Mouse (Mus musculus): ENCODE measurements around the gene BC049715. TPM values are rescaled to one million over a fixed set of nuclear protein-coding genes. Genes with fewer than 3 reads are reported as not detected.
"Not testable (repeated sequence)": the region's sequence is repeated elsewhere in the genome, so short reads cannot be mapped to it uniquely, and the experiment has no call there.

Gene BC049715
- polyA plus RNA-seq, 1 experiment from 2014 or later, result 1.6 TPM

DNA sequence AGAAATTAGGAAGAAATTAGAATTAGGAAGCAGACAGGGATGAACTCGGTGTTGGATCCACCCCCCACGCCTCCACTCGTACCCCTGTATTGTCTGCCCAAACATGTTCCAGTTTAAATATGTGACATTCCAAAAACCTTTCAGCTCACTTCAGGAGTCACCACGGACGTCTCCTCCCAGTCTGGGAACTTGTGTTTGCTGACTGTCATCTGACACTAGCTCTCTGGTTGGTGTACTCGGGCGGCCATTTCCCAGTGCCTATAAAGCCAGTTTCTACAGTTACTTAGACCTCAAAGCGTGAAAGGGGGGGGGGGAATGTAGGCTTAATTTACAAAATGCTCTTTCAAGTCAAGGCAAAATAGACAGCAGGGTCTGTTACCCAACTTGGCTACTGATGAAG, 54.3 kb downstream of the BC049715 start:
- Histone ChIP-seq H3K36me3 (ENCODE audit: inconsistent target) (no peaks in the 10 kb centered on the region), H3K27ac (no peak overlapping the region), H3K4me3 (ENCODE audit: inconsistent target) (no peak overlapping the region), H3K79me2 (ENCODE audit: inconsistent target) (no peaks in the 10 kb centered on the region)
- 96% methylated on average over 8 of the region's 8 CpGs for WGBS (ENCODE audit: missing documents)

DNA sequence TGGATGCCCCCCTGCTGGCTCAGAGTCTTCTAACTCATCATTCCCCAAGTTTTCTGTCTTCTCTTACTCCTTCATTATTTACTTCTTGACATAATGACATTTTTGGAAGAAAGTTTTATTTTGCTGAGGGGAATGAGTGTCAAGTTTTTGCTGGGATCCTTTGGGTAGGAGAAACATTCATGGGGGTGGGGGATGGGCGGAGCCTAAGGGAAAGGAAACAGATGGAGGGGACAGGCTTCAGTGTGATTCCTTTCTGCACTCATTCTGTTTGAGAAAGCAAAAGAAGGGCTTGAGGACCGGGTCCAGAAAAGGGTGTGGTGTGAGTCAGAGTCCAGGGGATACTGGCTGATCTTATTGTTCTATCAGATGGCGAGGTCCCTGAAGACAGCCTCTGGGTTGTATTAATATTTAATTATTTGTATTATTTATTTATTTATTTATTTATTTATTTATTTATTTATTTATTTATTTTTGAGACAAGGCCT, 56.0 kb downstream of the BC049715 start:
- Histone ChIP-seq H3K4me3 (ENCODE audit: inconsistent target) (no peak overlapping the region), H3K79me2 (ENCODE audit: inconsistent target) (no peaks in the 10 kb centered on the region), H3K27ac (no peak overlapping the region), H3K36me3 (ENCODE audit: inconsistent target) (no peaks in the 10 kb centered on the region)
- WGBS (ENCODE audit: missing documents), result 72% methylated on average over 3 of the region's 3 CpGs

DNA sequence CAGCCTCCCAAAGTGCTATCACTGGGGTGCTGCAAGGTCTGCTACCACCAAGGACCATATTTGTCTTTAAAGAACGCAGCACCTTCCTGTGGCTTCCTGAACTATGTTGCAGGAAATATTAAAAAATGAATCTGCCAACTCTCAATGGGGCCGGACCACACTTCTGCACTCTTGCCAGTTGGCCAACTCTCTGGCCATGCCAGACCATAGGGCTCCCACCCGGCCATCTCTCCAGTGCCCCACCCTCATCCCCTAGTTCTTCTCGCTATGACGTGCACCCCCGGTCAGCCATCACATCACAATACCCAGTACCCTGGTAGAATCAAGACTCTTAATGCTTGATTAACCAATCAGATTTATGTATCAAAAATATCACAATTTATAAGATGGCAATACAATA, 56.5 kb downstream of the BC049715 start:
- Histone ChIP-seq H3K36me3 (ENCODE audit: inconsistent target) (no peaks in the 10 kb centered on the region), H3K4me3 (ENCODE audit: inconsistent target) (no peak overlapping the region), H3K79me2 (ENCODE audit: inconsistent target) (no peaks in the 10 kb centered on the region), H3K27ac (no peak overlapping the region)
- 80% methylated on average over 6 of the region's 6 CpGs for WGBS (ENCODE audit: missing documents)

DNA sequence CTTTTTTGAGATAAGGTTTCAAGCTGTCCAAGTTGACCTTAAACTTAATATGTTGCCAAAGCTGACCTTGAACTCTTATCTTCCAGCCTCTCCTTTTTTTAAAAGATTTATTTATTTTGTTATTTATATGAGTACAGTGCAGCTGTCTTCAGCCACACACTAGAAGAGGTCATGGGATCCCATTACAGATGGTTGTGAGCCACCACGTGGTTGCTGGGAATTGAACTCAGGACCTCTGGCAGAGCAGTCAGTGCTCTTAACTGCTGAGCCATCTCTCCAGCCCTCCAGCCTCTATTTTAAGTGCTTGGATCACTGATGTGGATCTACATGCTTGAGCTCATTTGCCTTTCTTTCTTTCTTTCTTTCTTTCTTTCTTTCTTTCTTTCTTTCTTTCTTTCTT, 57.3 kb downstream of the BC049715 start:
- H3K36me3 ChIP-seq (ENCODE audit: inconsistent target); H3K4me3 ChIP-seq (ENCODE audit: inconsistent target); H3K27ac ChIP-seq; H3K79me2 ChIP-seq (ENCODE audit: inconsistent target): not testable (repeated sequence)
- WGBS (ENCODE audit: missing documents), result no CpG with 5 or more reads among the region's 1 CpGs

DNA sequence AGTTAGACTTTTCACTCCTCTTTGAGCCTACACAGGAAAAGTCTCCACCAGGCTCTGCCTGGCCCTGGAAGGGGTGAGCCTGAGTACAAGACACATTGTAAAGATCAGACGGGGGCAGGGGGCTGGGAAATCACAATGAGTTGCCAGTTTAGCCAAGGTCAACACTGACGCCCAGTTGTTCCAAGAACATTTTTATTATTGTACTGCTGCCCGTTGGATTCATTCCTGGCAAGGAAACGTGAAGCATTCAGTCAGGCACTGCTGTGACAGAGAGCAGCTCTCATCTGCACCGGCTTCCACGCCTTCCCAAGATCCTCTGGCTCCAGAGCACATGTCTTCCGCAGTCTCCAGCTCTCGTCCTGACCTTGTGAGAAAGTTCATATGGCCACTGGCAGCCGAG, 60.4 kb downstream of the BC049715 start:
- Histone ChIP-seq H3K27ac (no peak overlapping the region), H3K36me3 (ENCODE audit: inconsistent target) (no peaks in the 10 kb centered on the region), H3K79me2 (ENCODE audit: inconsistent target) (no peaks in the 10 kb centered on the region), H3K4me3 (ENCODE audit: inconsistent target) (no peak overlapping the region)
- WGBS (ENCODE audit: missing documents), result 91% methylated on average over 9 of the region's 9 CpGs

DNA sequence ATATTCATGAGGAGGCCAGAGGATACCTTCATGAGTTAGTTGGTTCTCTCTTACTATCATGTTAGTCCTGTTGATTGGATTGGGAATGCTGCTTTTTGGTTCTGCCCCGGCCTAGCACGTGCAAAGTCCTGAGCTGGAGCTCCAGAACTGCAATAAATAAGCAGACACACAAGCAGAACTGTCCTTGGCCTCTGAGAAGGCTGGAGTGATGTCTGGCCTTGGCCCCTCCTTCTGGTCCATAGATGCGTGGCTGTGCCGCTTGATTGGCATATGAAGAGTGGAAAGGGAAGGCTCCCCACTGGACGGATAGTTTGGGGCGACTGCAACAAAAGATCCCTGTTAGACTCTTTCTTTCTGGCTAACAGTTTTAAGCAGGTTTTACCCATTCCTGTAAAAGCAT, 61.6 kb downstream of the BC049715 start:
- Histone ChIP-seq H3K36me3 (ENCODE audit: inconsistent target) (no peaks in the 10 kb centered on the region), H3K27ac (no peak overlapping the region), H3K79me2 (ENCODE audit: inconsistent target) (no peaks in the 10 kb centered on the region), H3K4me3 (ENCODE audit: inconsistent target) (no peak overlapping the region)
- 98% methylated on average over 6 of the region's 6 CpGs for WGBS (ENCODE audit: missing documents)

DNA sequence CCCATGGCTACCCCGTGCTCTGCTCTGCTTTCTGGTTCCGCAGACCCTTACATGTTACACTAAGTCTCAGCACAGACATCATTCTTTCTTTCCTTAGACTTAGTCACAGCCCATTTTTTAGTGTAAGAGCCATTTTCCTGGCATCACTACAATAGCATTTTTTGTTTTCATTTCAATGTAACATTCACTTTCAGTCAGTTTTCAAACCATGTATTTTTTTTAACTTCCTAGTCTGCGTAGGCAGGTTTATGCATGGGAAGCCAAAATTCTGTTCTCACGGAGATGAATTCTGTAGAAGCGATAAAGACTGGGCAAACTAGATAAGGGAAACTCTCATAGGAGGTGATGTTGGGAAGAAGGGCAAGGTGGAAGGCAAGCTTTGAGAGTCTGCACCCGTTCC, 62.1 kb downstream of the BC049715 start:
- H3K36me3 ChIP-seq (ENCODE audit: inconsistent target), result no peaks in the 10 kb centered on the region
- H3K4me3 ChIP-seq (ENCODE audit: inconsistent target), result no peak overlapping the region
- 95% methylated on average over 6 of the region's 6 CpGs for WGBS (ENCODE audit: missing documents)
- no peaks in the 10 kb centered on the region for H3K79me2 ChIP-seq (ENCODE audit: inconsistent target)
- H3K27ac ChIP-seq, result no peak overlapping the region

Other genes with a start within 250 kb of the BC049715 start
- gene Plbd1, start 165.7 kb upstream of the BC049715 start, polyA plus RNA-seq (2018), result 1.4 to 4.8 TPM (median 4.0 TPM) in 3 replicates
- not detected in 3 replicates for gene Gucy2c, start 45.9 kb upstream of the BC049715 start, polyA plus RNA-seq (2018)
- 0.07 TPM in 1 of 3 replicates, not detected in the others for gene Hist4h4, start 23.2 kb upstream of the BC049715 start, polyA plus RNA-seq (2018)
- gene H2afj, start 19.4 kb upstream of the BC049715 start, polyA plus RNA-seq (2018), result 13.7 to 65.7 TPM (median 49.0 TPM) in 3 replicates
- 55.5 to 198 TPM (median 71.9 TPM) in 3 replicates for gene Wbp11, start 607 bp downstream of the BC049715 start, polyA plus RNA-seq (2018)
- 0.19 to 0.33 TPM (median 0.20 TPM) in 3 replicates for gene Smco3, start 7.8 kb downstream of the BC049715 start, polyA plus RNA-seq (2018)
- not detected in 3 replicates for gene Art4, start 30.1 kb downstream of the BC049715 start, polyA plus RNA-seq (2018)
- gene Mgp, start 48.2 kb downstream of the BC049715 start, polyA plus RNA-seq (2018), result not detected in 3 replicates
- 0.27 TPM in 1 of 3 replicates, not detected in the others for gene Erp27, start 94.6 kb downstream of the BC049715 start, polyA plus RNA-seq (2018)
- 0.10 to 0.50 TPM in 2 of 3 replicates, not detected in the other for gene Pde6h, start 96.2 kb downstream of the BC049715 start, polyA plus RNA-seq (2018)
- 620 to 1,090 TPM (median 743 TPM) in 3 replicates for gene Arhgdib, start 114.3 kb downstream of the BC049715 start, polyA plus RNA-seq (2018)

Measured in macrophage (primary cell).